Mouse (Mus musculus) C2C12 (cell line): ENCODE results near the gene Urb1. TPM values are rescaled to one million over a fixed set of nuclear protein-coding genes. Genes with fewer than 3 reads are reported as not detected.

Experiments
- H3K27me3 ChIP-seq: one replicate; pipeline ENCODE4 v1.6.1; 2011; ENCODE audit not compliant: control insufficient read depth, insufficient read depth, insufficient read length
- H3K36me3 ChIP-seq: one replicate; pipeline ENCODE4 v1.6.1; 2011; ENCODE audit not compliant: control insufficient read depth, insufficient read depth
- H3K4me3 ChIP-seq: one replicate; pipeline ENCODE4 v1.5.1; 2011; ENCODE audit warnings: mild to moderate bottlenecking, control low read depth; ENCODE audit not compliant: poor library complexity, insufficient read depth, severe bottlenecking
- H3K79me2 ChIP-seq: one replicate; pipeline ENCODE4 v1.6.1; 2011; ENCODE audit not compliant: control insufficient read depth, insufficient read depth
- H3K79me3 ChIP-seq: one replicate; pipeline ENCODE4 v1.6.1; 2011; ENCODE audit warnings: low read depth, control low read depth
- H3ac ChIP-seq: one replicate; pipeline ENCODE3; 2011; ENCODE audit warnings: low read depth; ENCODE audit not compliant: control insufficient read depth, insufficient read length
- CEBPB ChIP-seq: IDR thresholded peaks from one replicate; pipeline ENCODE4 v1.6.1; 2011; ENCODE audit warnings: low read depth, mild to moderate bottlenecking, control low read depth, moderate library complexity
- CTCF ChIP-seq: IDR thresholded peaks from one replicate; pipeline ENCODE4 v1.5.1; 2011; ENCODE audit not compliant: control insufficient read depth, insufficient read depth, insufficient read length
- FOSL1 ChIP-seq: IDR thresholded peaks from one replicate; pipeline ENCODE4 v1.8.0; 2011; ENCODE audit warnings: mild to moderate bottlenecking, low read length; ENCODE audit not compliant: poor library complexity, insufficient read depth, severe bottlenecking
- MAX ChIP-seq: IDR thresholded peaks from one replicate; pipeline ENCODE4 v1.6.1; 2011; ENCODE audit warnings: mild to moderate bottlenecking, control low read depth
- MYOD1 ChIP-seq: IDR thresholded peaks from one replicate; pipeline ENCODE4 v1.6.1; 2011; ENCODE audit warnings: low read depth; ENCODE audit not compliant: control insufficient read depth, insufficient read length
- MYOG ChIP-seq: IDR thresholded peaks from one replicate; pipeline ENCODE4 v1.6.1; 2011; ENCODE audit not compliant: control insufficient read depth, insufficient read length; ENCODE audit errors: extremely low read depth
- USF1 ChIP-seq: IDR thresholded peaks from one replicate; pipeline ENCODE4 v1.6.1; 2011; ENCODE audit warnings: low read depth, mild to moderate bottlenecking, control low read depth, moderate library complexity
- polyA plus RNA-seq: library from polyadenylated mRNA; unstranded; fragments of >200 nt; fragmentation: generic; extraction: Trizol; gene quantifications from one replicate; pipeline ENCODE4 v1.2.1, GENCODE M21; 2012; ENCODE audit warnings: missing spikeins

Urb1 gene
- polyA plus RNA-seq, 1 experiment, result 7.5 TPM

DNA sequence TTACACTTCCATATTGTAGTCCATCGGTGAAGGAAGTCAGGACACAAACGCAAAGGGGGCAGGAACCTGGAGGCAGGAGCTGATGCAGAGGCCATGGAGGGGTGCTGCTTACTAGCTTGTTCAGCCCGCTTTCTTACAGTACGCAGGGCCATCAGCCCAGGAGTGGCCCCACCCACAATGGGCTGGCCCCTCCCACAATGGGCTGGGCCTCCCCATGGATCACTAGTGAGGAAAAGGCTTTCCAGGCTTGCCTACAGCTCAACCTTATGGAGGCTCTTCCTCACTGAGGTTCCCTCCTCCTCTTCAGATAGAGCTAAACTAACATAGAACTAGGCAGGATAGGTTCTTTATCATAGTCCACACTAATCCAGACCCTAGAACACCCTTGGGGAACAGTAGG, 86.2 kb downstream of the Urb1 start:
- no peaks in the 10 kb centered on the region for H3K27me3 ChIP-seq
- H3K4me3 ChIP-seq, result no peak overlapping the region
- peaks cover 10% of the 10 kb centered on the region for H3K79me3 ChIP-seq
- TF ChIP-seq MYOG (no peak), USF1 (no peak), FOSL1 (no peak), MYOD1 (no peak), MAX (no peak), CTCF (no peak), CEBPB (no peak)
- H3ac ChIP-seq, result no peak overlapping the region
- H3K79me2 ChIP-seq, result peaks cover 27% of the 10 kb centered on the region
- H3K36me3 ChIP-seq, result peaks cover 22% of the 10 kb centered on the region

DNA sequence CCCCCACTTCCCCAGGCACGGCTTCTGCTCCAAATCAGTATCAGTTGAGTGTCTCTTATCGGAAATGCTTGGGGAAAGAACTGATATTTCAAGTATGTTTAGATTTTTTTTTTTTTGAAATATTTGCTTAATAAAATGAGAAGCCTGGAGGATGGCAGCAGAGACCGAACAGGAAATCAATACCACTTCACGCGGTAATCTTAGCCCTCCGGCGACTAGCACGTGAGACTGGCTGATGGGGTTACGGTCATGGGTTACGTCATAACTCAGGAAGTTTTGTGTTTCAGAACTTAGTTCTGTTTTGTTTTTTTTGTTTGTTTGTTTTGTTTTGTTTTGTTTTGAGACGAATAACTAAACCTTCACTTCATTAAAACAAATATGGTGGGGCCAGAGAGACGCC, 99.9 kb downstream of the Urb1 start:
- no peak overlapping the region for H3ac ChIP-seq
- no peaks in the 10 kb centered on the region for H3K27me3 ChIP-seq
- no peaks in the 10 kb centered on the region for H3K79me2 ChIP-seq
- H3K4me3 ChIP-seq, result no peak overlapping the region
- no peaks in the 10 kb centered on the region for H3K79me3 ChIP-seq
- TF ChIP-seq MAX (no peak), MYOD1 (no peak), FOSL1 (no peak), CTCF (no peak)
- no peaks in the 10 kb centered on the region for H3K36me3 ChIP-seq

DNA sequence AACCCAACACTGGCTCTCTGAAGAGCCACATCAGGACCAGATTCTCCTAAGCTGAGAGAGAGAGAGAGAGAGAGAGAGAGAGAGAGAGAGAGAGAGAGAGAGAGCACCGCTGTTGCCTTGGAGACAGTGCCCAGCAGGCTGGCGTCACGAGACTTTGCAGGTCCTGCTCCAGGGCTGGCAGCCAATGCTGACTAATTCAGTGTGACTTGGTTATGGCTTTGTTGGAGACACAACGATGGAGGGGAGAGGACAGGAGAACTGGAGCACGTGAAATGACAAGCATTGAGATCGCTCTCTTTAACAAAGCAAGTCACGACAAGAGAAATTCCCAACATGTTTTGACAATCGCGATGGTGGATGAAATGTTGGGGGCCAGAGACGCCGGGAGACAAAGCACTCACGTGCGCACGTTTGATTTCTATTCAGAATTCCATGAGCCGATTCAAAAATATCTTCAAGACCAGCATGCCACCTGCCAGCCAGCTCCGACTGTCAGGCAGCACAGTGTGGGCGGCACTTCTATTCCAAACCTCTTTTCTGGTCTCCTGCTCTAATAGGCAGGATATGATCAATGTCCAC, 100.4 kb downstream of the Urb1 start:
- no peaks in the 10 kb centered on the region for H3K79me3 ChIP-seq
- TF ChIP-seq MAX, result peak; percentile 23
- TF ChIP-seq CEBPB, result no peak

DNA sequence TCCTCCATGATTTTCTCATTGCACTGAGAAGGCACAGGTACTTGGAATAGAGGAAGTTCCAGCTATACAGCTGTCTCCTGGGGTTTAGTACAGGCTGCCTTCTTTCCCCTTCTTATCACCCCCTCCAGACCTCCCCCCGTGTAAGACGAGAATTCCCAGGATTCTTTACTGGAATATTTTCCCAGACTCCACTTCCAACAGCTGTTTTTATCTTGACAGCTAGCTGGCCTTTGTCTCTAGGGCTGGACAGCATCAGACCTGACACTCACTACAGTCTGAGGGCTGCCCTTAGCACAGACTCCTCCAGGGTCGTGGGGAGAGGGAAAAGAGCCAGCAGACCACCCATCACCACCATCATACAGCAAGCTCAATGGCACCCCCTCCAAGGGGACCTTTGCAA, 103.9 kb downstream of the Urb1 start:
- H3ac ChIP-seq, result no peak overlapping the region
- H3K27me3 ChIP-seq, result no peaks in the 10 kb centered on the region
- no peak for TF ChIP-seq MYOD1
- no peaks in the 10 kb centered on the region for H3K79me3 ChIP-seq
- H3K79me2 ChIP-seq, result no peaks in the 10 kb centered on the region
- H3K4me3 ChIP-seq, result no peak overlapping the region
- no peaks in the 10 kb centered on the region for H3K36me3 ChIP-seq

More for the DNA sequence above, 100.4 kb downstream of the Urb1 start:
- Histone ChIP-seq H3K36me3 (no peaks in the 10 kb centered on the region), H3K4me3 (no peak overlapping the region), H3ac (no peak overlapping the region), H3K79me2 (no peaks in the 10 kb centered on the region), H3K27me3 (no peaks in the 10 kb centered on the region)

DNA sequence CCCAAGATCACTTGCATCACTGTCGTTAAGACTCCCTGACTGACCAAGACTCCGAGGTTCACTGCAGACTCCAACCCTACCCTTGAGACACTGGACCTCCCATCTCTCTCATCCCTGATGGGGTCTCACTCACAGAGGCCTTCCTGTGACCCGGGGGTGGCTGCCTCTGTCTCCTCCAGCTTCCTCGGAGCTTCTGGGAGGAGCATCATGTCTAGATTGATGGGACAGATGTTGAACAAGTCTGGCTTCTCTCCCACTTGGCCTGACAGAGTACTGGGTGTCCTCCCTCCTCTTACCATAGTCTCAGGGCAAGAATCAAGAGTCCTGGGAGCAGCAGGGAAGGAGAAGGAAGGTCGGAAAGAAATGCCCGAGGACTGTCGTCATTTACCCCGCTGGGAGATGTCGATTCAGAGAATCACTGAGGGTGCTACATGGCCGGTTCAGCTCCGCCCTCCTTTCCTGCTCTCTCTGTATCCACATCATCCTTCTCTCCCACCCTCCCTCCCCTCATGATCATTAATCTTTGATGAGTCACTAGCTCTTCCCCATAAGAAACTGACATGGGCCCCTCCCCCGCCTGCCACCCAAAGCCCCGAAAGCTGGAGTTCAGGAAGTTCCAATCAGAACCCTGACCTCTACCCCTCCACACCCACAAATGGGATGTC, 105.9 kb downstream of the Urb1 start:
- H3K79me2 ChIP-seq, result no peaks in the 10 kb centered on the region
- TF ChIP-seq MYOD1 (no peak), CEBPB (no peak), CTCF (no peak), MYOG (no peak), FOSL1 (no peak), MAX (no peak), USF1 (no peak)
- no peaks in the 10 kb centered on the region for H3K27me3 ChIP-seq
- H3K4me3 ChIP-seq, result no peak overlapping the region
- H3ac ChIP-seq, result no peak overlapping the region
- no peaks in the 10 kb centered on the region for H3K36me3 ChIP-seq
- H3K79me3 ChIP-seq, result no peaks in the 10 kb centered on the region

DNA sequence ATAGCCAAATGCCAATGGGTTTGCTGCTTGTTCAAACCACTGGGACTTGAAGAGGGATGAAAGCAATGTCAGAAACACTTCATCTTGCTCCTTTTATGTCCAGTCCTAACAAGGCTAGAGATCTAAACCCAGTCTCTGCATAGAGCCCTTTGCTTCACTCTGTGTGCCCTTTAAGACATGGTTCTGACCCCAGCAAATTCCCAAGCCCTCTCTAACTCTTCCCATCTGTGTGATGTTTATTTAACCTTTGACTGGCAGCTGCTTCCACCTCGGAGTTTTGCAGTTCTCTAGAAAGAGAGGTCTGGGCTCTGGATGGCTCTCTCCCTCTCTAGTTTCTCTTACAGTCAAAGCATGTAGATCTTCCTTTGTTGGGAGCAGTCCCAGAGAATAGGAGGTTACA, 106.6 kb downstream of the Urb1 start:
- no peaks in the 10 kb centered on the region for H3K79me3 ChIP-seq
- H3K27me3 ChIP-seq, result no peaks in the 10 kb centered on the region
- H3K4me3 ChIP-seq, result no peak overlapping the region
- no peaks in the 10 kb centered on the region for H3K36me3 ChIP-seq
- no peak overlapping the region for H3ac ChIP-seq
- H3K79me2 ChIP-seq, result no peaks in the 10 kb centered on the region
- TF ChIP-seq CTCF (no peak), MYOG (no peak), CEBPB (no peak), MYOD1 (no peak), FOSL1 (no peak), USF1 (no peak), MAX (no peak)
